Mouse (Mus musculus): ENCODE data around the gene Nob1. TPM values are rescaled to one million over a fixed set of nuclear protein-coding genes. Genes with fewer than 3 reads are reported as not detected.
A peak's percentile ranks its signal among the peaks of the same experiment; 100 is the strongest.

The Nob1 gene
- total and polyA plus RNA-seq, 2 experiments from 2014 or later: 29.7 to 56.0 TPM

DNA sequence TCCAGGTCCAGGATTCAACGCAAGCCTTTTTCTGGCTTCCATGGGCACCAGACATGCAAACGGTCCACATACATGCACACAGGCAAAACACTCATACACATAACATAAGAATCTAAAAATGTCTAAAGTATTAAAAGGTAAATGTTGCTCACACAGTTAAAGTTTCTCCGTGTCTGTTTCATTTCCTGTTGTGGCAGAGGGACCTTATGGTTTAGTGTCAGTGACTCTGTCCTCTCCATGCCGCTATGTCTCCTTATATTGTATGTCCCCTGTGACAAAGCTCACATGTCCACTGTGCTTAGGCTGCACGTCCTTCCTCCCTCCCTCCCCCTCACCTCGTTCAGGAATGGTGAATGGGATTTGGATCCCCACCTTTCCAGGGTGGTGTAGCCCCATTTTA, 24.8 kb upstream of the Nob1 start:
- no peaks in the 10 kb centered on the region for H3K27me3 ChIP-seq (ENCODE audit: insufficient read depth, low read length)
- H3K9me3 ChIP-seq (ENCODE audit: low read length): no peaks in the 10 kb centered on the region
- no peak for DNase-seq
- H3K4me1 ChIP-seq (ENCODE audit: insufficient read depth): no peaks in the 10 kb centered on the region; the same call in 1 of the 2 replicates
- TF ChIP-seq CTCF (IDR thresholded peaks at IDR 0.05; ENCODE audit: low read depth): no peak
- H3K4me3 ChIP-seq (ENCODE audit: low read depth, low read length): no peak overlapping the region
- H3K9ac ChIP-seq: no peak overlapping the region
- ATAC-seq: no peak
- WGBS: 83% methylated on average over 6 of the region's 6 CpGs
- H3K27ac ChIP-seq (ENCODE audit: low read depth, low read length): no peak overlapping the region
- H3K36me3 ChIP-seq (ENCODE audit: insufficient read depth): peaks cover 9% of the 10 kb centered on the region
- no peak overlapping the region for H3K4me2 ChIP-seq (ENCODE audit: low read depth)

DNA sequence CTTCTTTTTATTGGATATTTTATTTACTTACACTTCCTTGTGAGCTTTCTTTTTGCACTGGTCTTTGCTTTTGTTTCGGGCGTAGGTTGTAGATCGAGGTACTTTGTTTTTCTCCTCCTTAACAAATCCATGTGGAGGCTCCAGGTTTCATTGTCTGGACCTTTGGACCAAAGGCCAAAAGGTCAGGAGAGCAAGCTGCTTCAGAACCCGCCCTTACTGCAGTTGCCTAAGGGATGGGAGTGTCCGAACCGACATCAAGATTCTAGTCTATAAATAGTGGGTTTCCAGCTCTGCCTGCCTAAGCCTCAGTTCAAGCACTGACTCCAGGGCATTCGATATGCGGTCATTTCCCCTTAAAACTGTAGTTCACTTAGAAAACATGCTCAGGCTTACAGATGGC, 24.3 kb upstream of the Nob1 start:
- no peaks in the 10 kb centered on the region; the same call in 1 of the 2 replicates for H3K4me1 ChIP-seq (ENCODE audit: insufficient read depth)
- ATAC-seq (no peak), DNase-seq (no peak)
- H3K9me3 ChIP-seq (ENCODE audit: low read length): no peaks in the 10 kb centered on the region
- no peak overlapping the region for H3K27ac ChIP-seq (ENCODE audit: low read depth, low read length)
- no peak overlapping the region for H3K4me3 ChIP-seq (ENCODE audit: low read depth, low read length)
- H3K4me2 ChIP-seq (ENCODE audit: low read depth): no peak overlapping the region
- no peaks in the 10 kb centered on the region for H3K27me3 ChIP-seq (ENCODE audit: insufficient read depth, low read length)
- H3K9ac ChIP-seq: no peak overlapping the region
- WGBS: 37% methylated on average over 8 of the region's 8 CpGs
- peaks cover 9% of the 10 kb centered on the region for H3K36me3 ChIP-seq (ENCODE audit: insufficient read depth)
- no peak for TF ChIP-seq CTCF (IDR thresholded peaks at IDR 0.05; ENCODE audit: low read depth)

DNA sequence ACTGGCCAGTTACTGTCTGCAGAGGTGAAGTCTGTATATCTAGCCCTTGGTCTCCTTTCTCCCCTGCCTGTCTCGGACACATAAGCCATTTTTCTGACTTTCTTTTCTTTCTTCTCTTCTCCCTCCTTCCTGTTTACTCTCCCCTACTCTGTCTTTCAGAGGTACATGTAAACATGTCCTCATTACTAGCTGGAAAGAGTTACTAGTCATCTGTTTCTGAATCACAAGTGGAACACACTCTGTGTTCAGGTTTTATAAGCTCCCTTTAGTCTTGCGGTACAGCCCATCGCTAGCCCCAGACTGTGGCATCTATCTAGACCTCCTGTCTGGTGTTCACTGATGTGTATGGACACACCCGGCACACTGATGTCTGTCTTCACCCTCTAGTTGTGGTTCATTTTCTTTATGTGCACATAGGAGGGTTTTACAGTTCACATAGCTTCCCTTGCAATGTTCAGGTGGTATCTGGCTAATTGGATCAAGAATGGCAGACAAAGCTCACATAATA, 23.6 kb upstream of the Nob1 start:
- Histone ChIP-seq H3K4me1 (ENCODE audit: insufficient read depth) (no peaks in the 10 kb centered on the region; the same call in 1 of the 2 replicates), H3K36me3 (ENCODE audit: insufficient read depth) (peaks cover 3% of the 10 kb centered on the region; the same call in 1 of the 2 replicates), H3K4me3 (ENCODE audit: low read depth, low read length) (no peak overlapping the region), H3K4me2 (ENCODE audit: low read depth) (no peak overlapping the region), H3K9me3 (ENCODE audit: low read length) (no peaks in the 10 kb centered on the region), H3K27ac (ENCODE audit: low read depth, low read length) (peak overlapping the region; percentile 3; the same call in 1 of the 2 replicates), H3K27me3 (ENCODE audit: insufficient read depth, low read length) (no peaks in the 10 kb centered on the region), H3K9ac (no peak overlapping the region)
- 57% methylated on average over 4 of the region's 4 CpGs for WGBS
- DNase-seq (no peak), ATAC-seq (no peak)
- TF ChIP-seq CTCF (IDR thresholded peaks at IDR 0.05; ENCODE audit: low read depth): no peak

DNA sequence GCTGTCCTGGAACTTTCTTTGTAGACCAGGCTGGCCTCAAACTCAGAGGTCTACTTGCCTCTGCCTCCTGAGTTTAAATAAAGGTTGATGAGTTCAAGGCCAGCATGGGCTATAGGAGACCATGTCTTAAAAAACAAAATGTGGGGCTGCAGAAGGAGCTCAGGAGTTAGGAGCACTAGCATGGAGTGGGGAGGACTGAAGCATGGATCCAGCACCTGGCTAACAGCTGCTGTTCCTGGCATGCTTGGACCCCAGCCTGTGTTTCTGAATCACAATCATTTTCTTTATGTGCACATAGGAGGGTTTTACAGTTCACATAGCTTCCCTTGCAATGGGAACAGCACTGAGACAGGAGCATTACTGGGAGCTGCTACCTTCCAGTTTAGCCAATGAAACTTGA, 22.9 kb upstream of the Nob1 start:
- Histone ChIP-seq H3K4me2 (ENCODE audit: low read depth) (no peak overlapping the region), H3K27me3 (ENCODE audit: insufficient read depth, low read length) (no peaks in the 10 kb centered on the region), H3K4me1 (ENCODE audit: insufficient read depth) (no peaks in the 10 kb centered on the region; the same call in 1 of the 2 replicates), H3K9ac (no peak overlapping the region), H3K36me3 (ENCODE audit: insufficient read depth) (no peaks in the 10 kb centered on the region), H3K27ac (ENCODE audit: low read depth, low read length) (no peak overlapping the region), H3K9me3 (ENCODE audit: low read length) (no peaks in the 10 kb centered on the region), H3K4me3 (ENCODE audit: low read depth, low read length) (no peak overlapping the region)
- DNase-seq: no peak
- no peak for TF ChIP-seq CTCF (IDR thresholded peaks at IDR 0.05; ENCODE audit: low read depth)
- ATAC-seq: no peak

DNA sequence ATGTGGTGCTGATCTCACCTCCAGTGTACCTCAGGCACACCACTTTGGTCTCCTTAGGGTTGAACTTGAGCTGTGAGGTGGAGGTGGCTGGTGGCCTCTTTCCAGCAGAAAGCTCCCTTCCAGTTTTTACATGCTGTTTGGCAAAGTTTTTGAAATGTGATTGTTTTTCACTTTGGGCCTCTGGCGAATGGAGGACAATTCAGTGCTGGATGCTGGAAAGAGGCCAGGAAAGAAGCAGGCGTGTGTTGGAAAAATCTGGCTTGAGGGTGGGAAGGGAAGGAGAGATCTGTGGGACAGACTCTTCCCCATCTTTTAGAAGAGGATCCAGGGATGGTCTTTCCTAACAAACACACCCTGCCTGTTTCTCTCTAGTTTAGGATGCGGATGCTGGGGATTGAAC, 19.8 kb upstream of the Nob1 start:
- 0 out of 2 replicates have a peak, but pooled peaks cover 3% of the 10 kb centered on the region for H3K36me3 ChIP-seq (ENCODE audit: insufficient read depth)
- ATAC-seq (no peak), DNase-seq (no peak)
- WGBS: 54% methylated on average over 3 of the region's 3 CpGs
- TF ChIP-seq CTCF (IDR thresholded peaks at IDR 0.05; ENCODE audit: low read depth): no peak
- no peak overlapping the region for H3K4me2 ChIP-seq (ENCODE audit: low read depth)
- no peaks in the 10 kb centered on the region for H3K27me3 ChIP-seq (ENCODE audit: insufficient read depth, low read length)
- H3K9ac ChIP-seq: no peak overlapping the region
- H3K27ac ChIP-seq (ENCODE audit: low read depth, low read length): no peak overlapping the region
- H3K4me1 ChIP-seq (ENCODE audit: insufficient read depth): no peaks in the 10 kb centered on the region; the same call in 1 of the 2 replicates
- no peaks in the 10 kb centered on the region for H3K9me3 ChIP-seq (ENCODE audit: low read length)
- H3K4me3 ChIP-seq (ENCODE audit: low read depth, low read length): no peak overlapping the region

DNA sequence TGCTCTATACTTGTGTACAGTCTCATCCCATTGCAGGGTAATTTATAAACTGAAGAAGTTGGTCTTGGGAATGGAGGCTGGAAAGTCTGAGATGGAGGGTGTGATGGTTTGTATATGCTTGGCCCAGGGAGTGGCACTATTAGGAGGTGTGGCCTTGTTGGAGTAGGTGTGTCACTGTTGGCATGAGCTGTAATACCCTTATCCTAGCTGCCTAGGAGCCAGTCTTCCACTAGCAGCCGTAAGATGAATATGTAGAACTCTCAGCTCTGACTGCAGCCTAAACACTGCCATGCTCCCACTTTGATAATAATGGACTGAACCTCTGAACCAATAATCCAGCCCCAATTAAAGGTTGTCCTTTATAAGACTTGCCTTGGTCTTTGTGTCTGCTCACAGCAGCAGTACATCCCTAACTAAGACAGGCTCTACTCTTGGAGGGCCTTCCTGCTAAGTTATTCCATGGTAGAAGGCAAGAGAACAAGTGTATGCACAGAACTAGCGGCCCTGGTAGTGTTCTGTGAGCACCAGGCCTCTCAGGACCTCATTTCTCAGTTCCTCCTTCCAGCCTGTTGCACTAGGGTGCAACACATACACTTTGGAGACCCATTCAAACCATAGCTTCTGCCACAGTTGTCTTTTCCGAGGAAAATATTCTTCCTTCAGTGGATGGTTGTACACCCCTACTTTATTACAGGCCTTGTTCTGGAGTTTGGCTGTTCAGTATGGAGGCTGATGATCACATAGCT, 15.2 kb upstream of the Nob1 start:
- no peak for DNase-seq
- WGBS: 78% methylated on average over 3 of the region's 3 CpGs
- no peaks in the 10 kb centered on the region for H3K27me3 ChIP-seq (ENCODE audit: insufficient read depth, low read length)
- no peak overlapping the region for H3K4me2 ChIP-seq (ENCODE audit: low read depth)
- no peak overlapping the region for H3K27ac ChIP-seq (ENCODE audit: low read depth, low read length)
- no peak for TF ChIP-seq CTCF (IDR thresholded peaks at IDR 0.05; ENCODE audit: low read depth)
- H3K4me3 ChIP-seq (ENCODE audit: low read depth, low read length): no peak overlapping the region
- H3K9me3 ChIP-seq (ENCODE audit: low read length): no peaks in the 10 kb centered on the region
- H3K9ac ChIP-seq: no peak overlapping the region
- no peak for ATAC-seq
- peaks cover 5% of the 10 kb centered on the region; the same call in 1 of the 2 replicates for H3K4me1 ChIP-seq (ENCODE audit: insufficient read depth)
- H3K36me3 ChIP-seq (ENCODE audit: insufficient read depth): 0 out of 2 replicates have a peak, but pooled peaks cover 3% of the 10 kb centered on the region

DNA sequence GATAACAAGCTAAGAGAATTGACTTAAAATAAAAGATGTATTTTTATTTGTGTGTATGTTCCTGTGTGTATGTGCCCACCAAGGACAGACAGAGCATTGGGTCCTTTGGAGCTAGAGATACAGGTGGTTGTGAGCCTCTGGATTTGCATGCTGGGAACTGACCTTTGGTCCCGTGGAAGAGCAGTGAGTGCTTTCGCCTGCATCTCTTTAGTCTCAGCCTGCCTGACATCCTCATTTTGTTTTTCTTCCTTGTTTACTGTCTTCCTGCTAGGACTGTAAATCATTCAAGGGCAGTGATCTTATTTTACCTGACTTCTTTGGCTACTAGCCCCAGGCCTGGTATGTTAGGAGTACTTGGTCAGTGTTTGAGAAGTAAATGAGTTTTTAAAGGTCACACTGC, 12.9 kb upstream of the Nob1 start:
- no peak for DNase-seq
- TF ChIP-seq CTCF (IDR thresholded peaks at IDR 0.05; ENCODE audit: low read depth): no peak
- Histone ChIP-seq H3K9me3 (ENCODE audit: low read length) (no peaks in the 10 kb centered on the region), H3K4me2 (ENCODE audit: low read depth) (no peak overlapping the region), H3K9ac (no peak overlapping the region), H3K4me1 (ENCODE audit: insufficient read depth) (peaks cover 5% of the 10 kb centered on the region; the same call in 1 of the 2 replicates), H3K27ac (ENCODE audit: low read depth, low read length) (no peak overlapping the region), H3K27me3 (ENCODE audit: insufficient read depth, low read length) (no peaks in the 10 kb centered on the region), H3K4me3 (ENCODE audit: low read depth, low read length) (no peak overlapping the region), H3K36me3 (ENCODE audit: insufficient read depth) (0 out of 2 replicates have a peak, but pooled peaks cover 3% of the 10 kb centered on the region)
- WGBS: 81% methylated on average over 2 of the region's 2 CpGs
- no peak for ATAC-seq

Measured in forebrain, postnatal 0 days (tissue).